Mouse (Mus musculus) adrenal gland, adult (tissue): ENCODE results near the gene Olfr15.
"Not testable (repeated sequence)": the region's sequence is repeated elsewhere in the genome, so short reads cannot be mapped to it uniquely, and the experiment has no call there.

ENCODE experiments used
- DNase-seq, 2 experiments: peaks; one replicate each; pipeline ENCODE4 v3.0.0; 2022 to 2023; ENCODE audit warnings: low spot score in 1 of 2; ENCODE audit not compliant: inconsistent age in 2 of 2

The Olfr15 gene

DNA sequence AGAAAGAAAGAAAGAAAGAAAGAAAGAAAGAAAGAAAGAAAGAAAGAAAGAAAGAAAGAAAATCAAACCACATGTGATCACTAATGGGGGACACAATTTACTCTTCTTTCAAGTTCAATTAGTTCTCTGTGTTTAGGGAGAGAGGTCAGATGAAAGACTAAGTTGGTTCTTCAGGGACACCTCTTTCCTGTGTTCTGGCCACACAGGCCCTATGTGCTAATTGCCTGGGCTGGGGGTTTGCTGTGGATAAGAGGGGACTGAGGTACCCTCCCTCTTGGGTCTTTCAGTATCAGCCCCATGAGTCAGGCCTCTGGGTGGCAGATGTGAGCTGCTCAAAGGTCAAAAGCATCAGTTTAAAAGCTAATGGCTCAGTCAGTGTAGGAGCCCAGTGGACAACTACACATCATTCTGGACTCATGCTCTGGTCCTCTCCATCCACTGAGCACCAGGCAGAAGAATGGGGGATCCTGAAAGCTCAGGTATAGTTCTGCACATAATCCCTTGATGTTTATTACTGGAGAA lies at the start of gene Olfr15:
Gene Olfr15, plus strand, starts transcription at position 291 of the 522 bp plus-strand sequence.
- DNase-seq: peak in 1 of 2 experiments; percentile 24

DNA sequence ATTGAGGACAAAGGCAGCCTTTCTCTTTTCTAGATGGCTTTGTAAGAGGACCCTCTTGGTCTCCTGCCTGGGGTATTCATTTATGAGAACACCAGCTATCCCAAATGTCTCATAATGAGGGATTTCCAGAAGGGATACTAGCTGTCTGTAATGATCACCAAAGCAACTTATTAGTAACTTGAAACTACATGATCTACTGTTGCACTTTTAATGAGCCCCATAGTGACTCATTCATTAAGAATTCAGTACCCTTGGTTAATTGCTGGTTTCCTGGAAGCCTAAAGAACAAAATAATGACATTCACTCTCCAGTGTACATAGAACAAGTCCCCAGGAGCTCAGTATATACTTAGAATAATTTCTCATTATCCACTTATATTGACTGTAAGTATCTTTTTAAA lies 49.4 kb upstream of the Olfr15 start:
- DNase-seq: no peak

DNA sequence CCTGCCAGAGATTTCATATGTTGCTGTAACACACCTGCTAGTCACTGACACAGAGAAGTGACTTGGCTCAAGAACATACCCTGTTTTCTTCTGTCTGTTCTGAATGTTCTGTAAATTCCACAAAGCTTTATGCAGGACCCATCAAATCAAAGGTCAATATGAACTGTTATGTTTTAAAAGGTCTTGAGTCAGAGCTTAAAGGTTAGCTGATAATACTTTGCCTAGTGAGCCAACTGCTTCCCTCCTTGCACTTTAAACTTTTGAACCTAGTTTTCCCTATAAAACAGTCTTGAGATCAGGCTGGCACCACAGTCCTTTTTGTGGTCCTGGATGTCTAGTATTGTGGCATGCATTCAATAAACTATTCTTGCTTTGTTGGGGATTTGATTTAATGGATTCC lies 42.3 kb upstream of the Olfr15 start:
- DNase-seq: no peak

DNA sequence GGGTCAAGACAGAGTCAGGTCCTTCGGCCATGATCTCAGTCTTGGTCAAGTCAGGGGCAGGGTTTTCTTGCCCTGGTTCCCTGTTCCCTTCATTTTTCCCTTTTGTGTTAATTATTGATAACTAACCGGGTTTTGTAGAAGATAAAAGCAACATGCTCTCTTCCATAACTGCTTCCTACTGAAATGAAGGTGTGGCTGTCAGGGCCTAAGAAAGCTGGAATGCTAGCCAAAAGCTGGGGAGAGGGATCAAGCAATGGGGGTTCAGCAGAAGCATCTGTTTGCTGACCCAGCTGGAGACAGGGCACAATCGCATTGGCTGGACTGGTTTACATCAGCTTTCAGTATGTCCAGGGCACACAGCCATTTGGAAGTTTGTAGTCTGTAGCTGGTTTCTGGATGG lies 22.5 kb upstream of the Olfr15 start:
- no peak for DNase-seq

DNA sequence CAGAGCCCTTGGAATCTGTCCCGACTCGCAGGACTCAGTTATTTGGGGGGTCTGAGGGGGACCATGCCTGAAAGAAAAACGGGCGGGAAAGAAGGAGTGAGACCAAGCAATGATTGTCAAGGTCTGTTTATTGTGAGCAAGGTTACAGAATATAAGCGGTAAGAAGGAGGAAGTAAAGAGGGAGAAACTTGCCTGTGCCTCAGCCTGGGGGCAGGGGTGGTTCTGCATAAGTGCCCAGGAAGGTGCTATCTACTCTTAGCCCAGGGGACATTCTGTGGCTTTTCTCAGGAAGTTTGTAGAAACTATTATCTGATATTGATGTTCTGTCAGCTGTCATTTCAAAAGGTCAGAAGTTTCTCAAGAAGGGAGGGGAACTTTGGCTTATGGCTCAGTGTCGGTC lies 16.0 kb upstream of the Olfr15 start:
- not testable (repeated sequence) for DNase-seq

DNA sequence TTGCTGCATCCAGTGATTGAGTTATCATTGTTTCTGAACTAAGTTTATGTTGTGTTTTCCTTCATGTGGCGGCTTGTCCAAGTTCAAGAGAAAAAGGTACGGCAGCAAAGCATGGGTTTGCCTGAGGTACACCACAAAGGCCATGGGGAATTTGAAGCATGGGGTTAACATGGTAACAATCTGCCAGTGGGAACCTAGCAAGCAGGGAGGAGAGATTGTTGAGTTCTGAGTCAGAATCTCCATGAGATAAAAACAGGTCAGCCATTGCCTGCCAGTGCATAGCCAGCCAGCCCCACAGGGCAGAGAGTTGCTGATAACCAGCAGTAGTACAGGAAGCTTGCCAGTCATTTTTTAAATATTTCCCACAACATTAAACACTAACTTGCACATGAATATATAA lies 10.5 kb upstream of the Olfr15 start:
- DNase-seq: peak; percentile 13 to 29

DNA sequence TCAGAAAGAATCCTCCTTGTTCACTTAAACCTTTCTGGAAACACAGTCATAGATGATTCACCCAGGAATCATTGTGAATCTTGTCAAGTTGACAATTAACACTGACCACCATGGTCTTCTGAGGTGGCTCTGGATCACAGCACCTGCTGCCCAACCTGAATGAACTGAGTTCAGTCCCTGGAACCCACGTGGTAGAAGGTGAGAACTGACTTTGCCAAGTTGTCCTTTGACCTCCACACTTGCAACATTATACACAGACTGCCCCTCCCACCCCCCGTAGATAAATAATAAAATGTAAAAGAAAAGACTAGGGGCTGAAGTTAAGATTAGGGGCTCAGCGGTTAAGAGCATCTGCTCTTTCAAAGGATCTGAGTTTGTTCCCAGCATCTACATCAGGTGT lies 2.7 kb upstream of the Olfr15 start:
- DNase-seq: no peak

DNA sequence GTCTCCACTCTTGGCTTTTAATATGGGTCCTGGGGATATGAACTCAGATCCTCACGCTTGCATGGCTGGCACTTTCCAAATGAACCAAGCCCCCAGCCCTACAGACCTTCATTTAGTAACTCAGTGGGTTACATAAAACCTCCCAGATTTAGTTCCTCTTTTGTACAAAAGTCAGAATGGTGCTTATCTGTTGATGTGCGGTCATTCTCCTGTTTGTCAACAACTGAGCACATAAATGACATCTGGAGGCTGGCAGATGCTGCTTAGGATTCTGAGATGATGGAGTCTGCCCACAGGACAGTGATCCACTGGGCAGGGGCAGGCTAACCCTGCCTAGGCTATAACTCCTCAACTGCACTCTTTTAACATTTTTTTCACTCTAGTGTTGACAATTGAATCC lies 951 bp upstream of the Olfr15 start:
- DNase-seq: no peak

DNA sequence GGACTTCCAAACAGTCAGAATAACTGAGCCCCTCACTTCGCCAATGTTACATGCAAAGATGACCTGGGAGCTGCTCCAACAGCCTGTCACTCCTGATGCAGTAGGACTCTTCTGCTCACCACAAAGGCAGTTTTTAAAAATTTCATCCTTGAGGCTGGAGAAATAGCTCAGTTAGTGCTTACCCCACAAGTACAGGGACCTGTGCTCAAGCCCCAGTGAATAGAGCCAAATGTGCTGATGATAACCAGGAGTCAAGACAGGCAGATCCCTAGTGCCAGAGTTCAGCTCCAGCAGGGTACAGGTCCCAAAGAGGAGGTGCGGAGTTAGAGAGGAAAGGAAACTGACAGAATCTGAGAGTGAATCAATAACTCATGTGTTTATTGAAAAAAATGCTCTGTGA lies 4.8 kb downstream of the Olfr15 start:
- DNase-seq: peak in 1 of 2 experiments; percentile 61

DNA sequence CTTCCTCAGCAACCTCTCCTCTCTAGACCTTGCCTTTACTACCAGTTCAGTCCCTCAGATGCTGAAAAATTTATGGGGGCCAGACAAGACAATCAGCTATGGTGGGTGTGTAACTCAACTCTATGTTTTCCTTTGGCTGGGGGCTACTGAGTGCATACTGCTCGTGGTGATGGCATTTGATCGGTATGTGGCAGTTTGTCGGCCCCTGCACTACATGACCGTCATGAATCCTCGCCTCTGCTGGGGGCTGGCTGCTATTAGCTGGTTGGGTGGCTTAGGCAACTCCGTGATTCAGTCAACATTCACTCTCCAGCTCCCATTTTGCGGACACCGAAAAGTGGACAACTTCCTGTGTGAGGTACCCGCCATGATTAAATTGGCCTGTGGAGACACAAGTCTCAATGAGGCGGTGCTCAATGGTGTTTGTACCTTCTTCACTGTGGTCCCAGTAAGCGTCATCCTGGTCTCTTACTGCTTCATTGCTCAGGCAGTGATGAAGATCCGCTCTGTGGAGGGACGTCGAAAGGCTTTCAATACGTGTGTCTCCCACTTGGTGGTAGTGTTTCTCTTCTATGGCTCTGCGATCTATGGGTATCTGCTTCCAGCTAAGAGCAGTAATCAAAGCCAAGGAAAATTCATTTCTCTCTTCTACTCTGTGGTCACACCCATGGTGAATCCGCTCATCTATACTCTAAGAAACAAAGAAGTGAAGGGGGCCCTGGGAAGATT lies 8.6 kb downstream of the Olfr15 start:
- DNase-seq: peak; percentile 42 to 83

DNA sequence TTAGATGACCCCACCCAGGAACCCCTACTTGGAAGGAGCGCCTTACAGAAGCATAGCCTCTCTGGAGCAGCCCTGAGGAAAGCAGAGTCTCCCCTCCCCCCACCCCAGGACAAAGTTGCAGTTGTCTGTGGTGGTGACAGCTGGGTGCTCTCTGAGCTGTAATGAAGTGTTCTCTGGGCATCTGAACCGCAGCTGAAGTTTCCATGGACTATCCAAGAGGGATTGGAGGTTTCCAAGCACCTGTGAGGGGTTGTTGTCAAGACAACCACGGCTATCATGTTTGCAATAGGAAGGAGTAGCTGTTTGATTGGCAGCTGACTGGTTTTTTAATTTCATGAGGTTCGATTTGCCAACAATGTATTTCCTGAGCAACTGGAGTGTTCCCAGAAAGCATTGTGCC lies 12.3 kb downstream of the Olfr15 start:
- no peak for DNase-seq

DNA sequence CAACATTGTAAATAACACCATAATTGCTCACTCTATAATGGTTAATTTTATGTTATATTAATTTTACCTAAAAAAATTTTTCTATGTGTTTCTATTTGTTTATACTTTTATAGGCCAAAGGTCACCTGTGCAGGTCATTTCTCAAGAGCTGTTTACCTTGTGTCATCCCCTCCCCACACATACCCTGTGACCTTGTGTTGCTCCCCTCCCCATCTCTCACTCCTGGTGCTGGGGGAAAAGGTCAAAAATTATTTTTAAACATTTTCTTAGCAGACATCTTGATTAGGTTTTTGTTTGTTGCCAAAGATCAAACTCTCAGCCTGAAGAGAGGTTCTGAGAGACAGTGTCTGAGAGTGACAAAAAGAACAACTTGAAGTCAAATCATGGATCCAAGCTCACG lies 13.1 kb downstream of the Olfr15 start:
- DNase-seq: no peak

DNA sequence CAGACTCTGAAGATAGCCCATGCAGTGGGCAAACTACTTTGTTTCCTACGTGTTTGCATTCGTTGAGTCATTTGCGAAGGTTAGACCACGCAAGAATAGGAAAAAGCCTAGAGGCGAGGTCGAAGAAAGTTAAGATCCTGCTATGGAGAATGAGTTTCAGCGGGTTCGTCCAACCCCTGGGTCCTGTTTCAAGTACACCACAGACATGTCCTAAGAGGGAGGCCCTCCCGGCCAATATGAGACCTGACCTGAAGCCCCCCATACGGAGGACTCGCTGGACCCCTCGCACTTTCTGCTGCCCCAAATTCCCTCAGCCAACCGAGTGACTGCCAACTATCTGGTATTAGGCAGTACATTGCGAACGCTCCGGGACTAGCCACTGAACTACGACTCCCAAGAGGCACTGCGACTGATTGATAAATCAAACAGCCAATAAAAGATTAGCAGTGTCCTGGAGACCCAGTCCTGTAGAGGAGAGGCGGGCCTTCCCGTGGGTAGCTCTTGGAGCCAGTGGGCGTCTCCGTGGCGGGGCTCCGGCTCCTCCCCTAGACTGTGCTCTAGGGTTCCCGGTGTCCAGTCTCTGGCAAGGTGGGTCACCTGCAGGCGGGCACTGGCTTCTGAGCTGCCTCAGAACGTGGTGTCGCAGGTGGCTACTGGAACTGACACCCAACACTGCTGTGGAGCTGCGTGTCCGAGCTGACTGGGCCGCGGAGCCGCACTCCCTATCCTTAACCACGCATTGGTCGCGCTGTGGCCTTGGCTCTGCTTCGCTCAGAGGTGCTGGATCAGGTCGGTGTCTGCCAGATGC lies 16.2 kb downstream of the Olfr15 start, which contains the start of gene Zfp174:
Gene Zfp174, plus strand, starts transcription at position 558 of the 808 bp plus-strand sequence.
- DNase-seq: peak; percentile 96 to 99

DNA sequence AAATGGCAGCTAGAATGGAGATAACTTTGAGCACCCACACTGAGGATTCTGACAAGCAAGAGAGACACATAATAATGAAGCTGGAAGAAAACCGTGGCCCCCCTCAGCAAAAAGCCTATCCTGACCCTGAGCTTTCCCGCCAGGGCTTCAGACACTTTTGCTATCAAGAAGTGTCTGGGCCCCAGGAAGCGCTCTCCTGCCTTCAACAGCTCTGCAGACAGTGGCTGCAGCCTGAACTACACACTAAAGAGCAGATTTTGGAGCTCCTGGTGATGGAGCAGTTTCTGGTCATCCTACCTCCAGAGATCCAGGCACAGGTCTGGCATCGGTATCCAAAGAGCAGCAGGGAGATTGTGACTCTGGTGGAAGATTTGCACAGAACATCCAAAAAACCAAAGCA lies 17.2 kb downstream of the Olfr15 start:
- peak; percentile 40 to 74 for DNase-seq

DNA sequence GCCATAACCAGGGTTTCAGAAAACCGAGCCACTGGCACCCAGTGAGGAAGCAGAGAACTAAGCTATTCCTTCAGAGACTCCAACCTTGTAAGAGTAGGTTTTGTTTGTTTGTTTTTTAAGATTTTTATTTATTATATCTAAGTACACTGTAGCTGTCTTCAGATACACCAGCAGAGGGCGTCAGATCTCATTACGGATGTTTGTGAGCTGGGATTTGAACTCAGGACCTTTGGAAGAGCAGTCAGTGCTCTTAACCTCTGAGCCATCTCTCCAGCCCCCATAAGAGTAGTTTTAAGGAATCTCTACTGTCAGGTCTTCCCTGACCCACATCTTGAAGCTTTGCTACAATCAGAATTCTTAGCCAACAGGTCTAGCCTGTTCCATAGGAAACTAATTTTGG lies 17.7 kb downstream of the Olfr15 start:
- peak in 1 of 2 experiments; percentile 54 for DNase-seq

DNA sequence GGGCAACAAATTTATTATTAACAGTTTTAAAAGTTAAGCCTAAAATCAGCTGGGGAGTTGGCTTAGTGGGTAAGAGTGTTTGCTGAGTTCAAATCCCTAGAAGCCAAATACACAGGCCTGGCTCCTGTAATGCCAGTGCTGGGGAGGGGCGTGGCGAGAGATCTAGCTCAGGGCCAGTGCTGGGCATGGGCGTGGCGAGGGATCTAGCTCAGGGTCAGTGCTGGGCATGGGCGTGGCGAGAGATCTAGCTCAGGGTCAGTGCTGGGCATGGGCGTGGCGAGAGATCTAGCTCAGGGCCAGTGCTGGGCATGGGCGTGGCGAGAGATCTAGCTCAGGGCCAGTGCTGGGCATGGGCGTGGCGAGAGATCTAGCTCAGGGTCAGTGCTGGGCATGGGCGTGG lies 20.6 kb downstream of the Olfr15 start:
- DNase-seq: peak; percentile 78 to 91

DNA sequence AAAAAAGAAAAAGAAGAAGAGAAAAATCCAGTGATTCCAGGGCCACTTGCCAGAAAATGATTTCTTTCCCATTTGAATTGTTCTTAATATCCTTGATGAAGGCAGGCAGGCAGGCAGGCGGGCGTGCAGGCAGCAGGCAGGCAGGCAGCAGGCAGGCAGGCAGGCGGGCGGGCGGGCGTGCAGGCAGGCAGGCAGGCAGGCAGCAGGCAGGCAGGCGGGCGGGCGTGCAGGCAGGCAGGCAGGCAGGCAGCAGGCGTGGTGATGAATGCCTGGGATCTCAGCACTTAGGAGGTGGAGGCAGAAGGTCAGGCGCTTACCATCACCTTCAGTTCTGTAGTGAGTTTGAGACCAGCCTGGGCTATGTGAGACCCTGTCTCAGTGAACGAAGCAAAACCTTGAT lies 21.9 kb downstream of the Olfr15 start:
- DNase-seq: peak in 1 of 2 experiments; percentile 49

DNA sequence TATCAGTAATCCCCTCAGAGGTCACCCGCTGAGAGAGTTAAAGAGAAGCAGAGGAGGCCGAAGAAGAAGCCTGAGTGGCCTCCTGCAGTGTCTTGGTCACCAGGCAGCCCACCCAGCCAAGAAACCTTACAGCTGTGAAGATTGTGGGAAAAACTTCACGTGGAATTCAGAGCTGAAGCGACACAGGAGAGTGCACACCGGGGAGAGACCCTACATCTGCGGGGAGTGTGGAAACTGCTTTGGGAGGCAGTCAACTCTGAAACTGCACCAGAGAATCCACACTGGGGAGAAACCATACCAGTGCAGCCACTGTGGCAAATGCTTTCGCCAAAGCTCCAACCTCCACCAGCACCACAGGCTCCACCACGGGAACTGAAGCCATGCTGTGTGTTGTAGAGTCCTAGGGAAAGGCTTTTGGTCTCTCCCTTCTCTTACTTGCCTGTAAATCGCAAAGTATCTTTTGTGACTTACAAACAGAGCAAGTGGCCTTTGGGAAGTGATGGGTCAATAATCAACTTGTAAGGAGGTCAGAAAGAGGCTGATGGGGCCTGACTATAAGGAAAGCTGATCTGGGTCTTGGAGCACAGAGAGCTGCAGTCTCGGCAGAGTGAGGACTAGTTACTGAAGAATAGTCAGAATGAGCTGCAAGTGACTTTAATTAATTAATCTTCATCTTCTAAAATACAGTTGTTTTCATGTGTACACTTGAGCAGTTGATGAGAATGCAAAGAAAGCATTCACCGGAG lies 23.9 kb downstream of the Olfr15 start:
- DNase-seq: peak in 1 of 2 experiments; percentile 32

DNA sequence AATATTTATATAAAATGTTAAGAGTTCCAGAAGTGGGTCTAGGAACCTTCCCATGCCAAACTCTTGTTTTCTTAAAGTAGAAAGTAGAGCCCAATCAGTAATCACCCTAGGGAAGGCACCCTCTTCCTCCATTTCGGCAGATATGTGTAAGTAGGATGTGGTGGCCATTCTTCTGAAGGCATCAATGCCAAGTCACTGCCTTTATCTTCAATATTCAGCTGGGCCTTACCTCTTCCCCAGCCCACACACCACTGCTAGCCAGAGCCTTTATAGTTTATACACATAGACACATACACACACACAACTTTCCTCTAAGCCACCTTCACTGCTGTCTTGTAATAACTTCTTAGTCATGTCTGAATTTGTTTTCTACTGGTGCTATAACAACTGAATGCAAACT lies 25.1 kb downstream of the Olfr15 start:
- no peak for DNase-seq

DNA sequence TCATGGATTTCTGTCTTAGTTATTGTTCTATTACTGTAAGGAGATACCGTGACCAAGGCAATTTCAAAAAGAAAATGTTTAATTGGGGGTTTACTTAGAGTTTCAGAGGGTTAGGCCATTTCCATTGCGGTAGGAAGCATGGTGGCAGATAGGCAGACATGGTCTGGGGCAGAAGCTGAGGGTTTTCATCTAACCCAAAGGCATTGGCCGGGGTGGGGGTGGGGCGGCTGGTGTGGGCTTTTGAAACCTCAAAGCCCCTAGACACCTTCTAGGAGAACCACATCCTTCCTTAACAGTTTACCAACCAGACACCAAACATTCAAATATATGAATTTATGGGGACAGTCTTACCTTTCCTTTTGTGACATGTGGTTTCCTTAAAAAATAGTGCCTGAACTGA lies 28.6 kb downstream of the Olfr15 start:
- no peak for DNase-seq

DNA sequence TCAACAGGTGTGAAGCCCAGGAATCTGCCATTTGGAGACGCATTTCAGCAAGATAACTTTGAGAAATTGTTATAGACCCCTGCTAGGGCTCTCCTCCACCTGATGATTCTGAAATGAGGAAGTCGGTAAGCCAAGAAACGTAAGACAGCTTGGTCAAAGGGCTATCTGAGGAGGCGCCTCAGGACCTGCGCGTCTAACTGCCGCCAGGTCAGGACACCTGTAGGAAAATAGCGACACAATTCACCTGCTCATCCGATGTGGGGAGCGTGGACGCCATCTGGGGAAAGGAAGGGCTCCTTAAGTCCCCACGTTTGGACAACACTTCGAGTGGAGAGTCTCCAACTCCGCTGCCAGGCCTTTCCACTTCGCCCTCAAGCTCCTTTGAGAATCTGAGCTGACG lies 41.1 kb downstream of the Olfr15 start:
- no peak for DNase-seq
